11 mouse cellular contexts compared by ENCODE assay signal in the genomic region with DNA sequence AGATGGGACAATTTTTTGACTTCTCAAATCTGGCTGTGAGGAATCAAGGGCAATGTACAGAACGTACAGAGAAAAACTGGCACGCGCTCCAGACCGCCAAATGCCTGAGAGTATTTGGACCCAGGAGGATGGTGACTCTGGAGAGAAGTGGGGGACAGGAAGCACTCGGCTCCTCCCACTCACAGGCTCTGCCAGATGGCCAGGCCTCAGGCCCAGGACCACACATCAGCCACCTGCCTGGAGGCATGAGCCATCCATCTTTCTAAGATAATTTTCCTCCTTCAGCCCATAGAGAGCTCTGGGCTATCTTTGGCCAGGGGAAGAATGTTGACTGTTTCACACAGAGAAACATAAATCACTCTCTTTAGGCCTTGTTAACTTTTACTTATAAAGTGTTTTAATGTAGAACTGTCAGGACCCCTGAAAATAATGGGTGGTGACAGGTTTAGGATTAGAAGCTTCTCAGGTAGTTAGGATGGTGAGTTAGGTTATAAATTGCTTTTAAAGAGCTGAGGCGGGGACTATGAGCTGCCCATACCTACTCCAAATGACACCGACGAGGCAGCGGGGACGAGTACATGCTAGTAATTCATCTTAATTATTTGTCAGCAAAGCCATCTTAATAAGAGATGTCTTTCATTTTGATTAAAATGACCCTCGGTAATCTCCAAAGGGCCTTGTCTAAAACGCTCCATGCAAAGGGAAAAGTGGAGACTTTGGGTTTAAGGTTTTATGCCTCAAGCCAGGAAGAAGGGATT.
DNase-seq lines count a peak whose midpoint lies in the region; ATAC-seq lines count a peak whose summit lies in the region.
"Had no signal": no experiment of that assay in that cellular context is flagged by ENCODE, and none has a peak within 500 bp of the region (broad histone marks: within the 10 kb centered on the region; RNA-seq: fewer than 3 reads in every experiment).

No protein-coding gene starts in this region.

- WGBS in limb, embryonic 11.5 days, result 31% methylated on average over 12 of the region's 12 CpGs
- WGBS in midbrain, embryonic 16.5 days, result 86% methylated on average over 12 of the region's 12 CpGs

- no peak overlapping the region for H3K27ac ChIP-seq in limb, embryonic 11.5 days (replicated peaks; ENCODE audit: low read depth, low read length)
- H3K27ac ChIP-seq in midbrain, embryonic 16.5 days (ENCODE audit: low read length), result no peak overlapping the region
- H3K27ac ChIP-seq: embryonic facial prominence, embryonic 13.5 days; limb, embryonic 15.5 days had no signal

- no peaks in the 10 kb centered on the region; the same call in 1 of the 2 replicates for H3K4me1 ChIP-seq in limb, embryonic 11.5 days (ENCODE audit: control insufficient read depth, insufficient read depth, low read length)
- peaks cover 11% of the 10 kb centered on the region for H3K4me1 ChIP-seq in midbrain, embryonic 16.5 days (ENCODE audit: control insufficient read depth, insufficient read depth, low read length)
- H3K4me1 ChIP-seq: embryonic facial prominence, embryonic 13.5 days; limb, embryonic 15.5 days had no signal

- no peak overlapping the region for H3K4me2 ChIP-seq in limb, embryonic 11.5 days (ENCODE audit: low read depth, severe bottlenecking)
- H3K4me2 ChIP-seq in midbrain, embryonic 16.5 days (ENCODE audit: low read length), result no peak overlapping the region
- H3K4me2 ChIP-seq: embryonic facial prominence, embryonic 13.5 days; limb, embryonic 15.5 days had no signal

- no peak overlapping the region for H3K4me3 ChIP-seq in limb, embryonic 11.5 days (ENCODE audit: low read depth, low read length)
- H3K4me3 ChIP-seq in midbrain, embryonic 16.5 days (ENCODE audit: low read depth, low read length), result no peak overlapping the region
- H3K4me3 ChIP-seq: embryonic facial prominence, embryonic 13.5 days; limb, embryonic 15.5 days had no signal

- no peaks in the 10 kb centered on the region for H3K9me3 ChIP-seq in limb, embryonic 11.5 days (ENCODE audit: control insufficient read depth, low read length)
- no peaks in the 10 kb centered on the region for H3K9me3 ChIP-seq in midbrain, embryonic 16.5 days (replicated peaks; ENCODE audit: control insufficient read depth, low read length, poor library complexity, severe bottlenecking)
- H3K9me3 ChIP-seq: embryonic facial prominence, embryonic 13.5 days; limb, embryonic 15.5 days had no signal

- peak; percentile 66 to 75 for DNase-seq in left cerebral cortex, adult 18-20 months (ENCODE audit: low spot score in 2 of 2)
- no peak for DNase-seq in left cerebral cortex, adult 11 months (ENCODE audit: low spot score)
- DNase-seq in cerebellum, adult 8-10 months, result peak; percentile 28
- DNase-seq in embryo, embryonic 11 days, result peak; percentile 65
- DNase-seq in limb, embryonic 11.5 days (ENCODE audit: low spot score), result peak; percentile 59
- no peak for DNase-seq in spleen, postnatal 36 days (ENCODE audit: low spot score in 2 of 2)
- DNase-seq: thymus, postnatal 4 days had no signal

- no peaks in the 10 kb centered on the region for H3K27me3 ChIP-seq in limb, embryonic 11.5 days (ENCODE audit: control insufficient read depth, insufficient read depth, low read length)
- no peaks in the 10 kb centered on the region for H3K27me3 ChIP-seq in midbrain, embryonic 16.5 days (ENCODE audit: control insufficient read depth, insufficient read depth, low read depth, low read length)
- H3K27me3 ChIP-seq: embryonic facial prominence, embryonic 13.5 days; limb, embryonic 15.5 days had no signal

- H3K9ac ChIP-seq in limb, embryonic 11.5 days (ENCODE audit: low read length), result no peak overlapping the region
- H3K9ac ChIP-seq in midbrain, embryonic 16.5 days (ENCODE audit: low read depth, low read length), result no peak overlapping the region
- H3K9ac ChIP-seq: embryonic facial prominence, embryonic 13.5 days; limb, embryonic 15.5 days had no signal

- H3K36me3 ChIP-seq in limb, embryonic 11.5 days (ENCODE audit: control insufficient read depth, insufficient read depth, low read length), result no peaks in the 10 kb centered on the region
- no peaks in the 10 kb centered on the region for H3K36me3 ChIP-seq in midbrain, embryonic 16.5 days (ENCODE audit: control insufficient read depth, insufficient read depth, low read length)
- H3K36me3 ChIP-seq: embryonic facial prominence, embryonic 13.5 days; limb, embryonic 15.5 days had no signal

- ATAC-seq in limb, embryonic 11.5 days (ENCODE audit: insufficient number of reproducible peaks, low FRiP score, low TSS enrichment, low read depth), result peak; percentile 44; the same call in 1 of the 2 replicates
- no peak for ATAC-seq in monocyte, adult 5-6 weeks (replicated peaks; ENCODE audit: insufficient number of reproducible peaks, low FRiP score, low TSS enrichment, poor library complexity, severe bottlenecking)
- no peak for ATAC-seq in midbrain, embryonic 16.5 days

Comparison
In these comparisons a context has a peak if more than half of its experiments do, and no peak if none do; other contexts are left out.
1. DNase-seq: peak in left cerebral cortex, adult 18-20 months (2 of 2), cerebellum, adult 8-10 months (single experiment), embryo, embryonic 11 days (single experiment) and limb, embryonic 11.5 days (single experiment); none in left cerebral cortex, adult 11 months (single experiment) and spleen, postnatal 36 days (0 of 2).